Mouse (Mus musculus) mesoderm, embryonic 11.5 days (tissue): Measurements from ENCODE around the gene Olfr549.

Experiments used
- DNase-seq: peaks from one replicate; pipeline ENCODE4 v3.0.0-alpha.2; 2012; ENCODE audit warnings: low read depth, low spot score

Gene Olfr549

DNA sequence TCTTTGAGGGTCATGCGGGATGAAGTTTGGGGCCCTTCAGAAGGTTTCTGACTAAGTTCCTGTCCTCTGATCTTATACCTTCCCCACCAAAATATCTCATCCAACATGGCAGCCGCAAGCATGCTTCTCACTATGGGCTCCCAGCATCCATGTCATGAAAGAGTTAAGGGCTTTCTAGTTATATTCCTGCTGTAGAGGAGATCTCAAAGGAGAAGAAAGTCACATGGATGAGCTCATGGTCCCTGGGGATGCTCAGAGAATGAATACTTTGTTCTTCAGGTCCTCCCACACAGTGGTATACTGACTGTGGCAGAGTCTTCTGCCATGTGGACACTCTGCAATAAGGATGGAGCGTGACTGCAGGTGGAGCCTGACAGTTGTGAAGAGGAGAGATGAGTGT lies at the start of gene Olfr549:
Gene Olfr549 (plus strand): TSS at position 301 of the 400 bp plus-strand sequence.
- no peak for DNase-seq

DNA sequence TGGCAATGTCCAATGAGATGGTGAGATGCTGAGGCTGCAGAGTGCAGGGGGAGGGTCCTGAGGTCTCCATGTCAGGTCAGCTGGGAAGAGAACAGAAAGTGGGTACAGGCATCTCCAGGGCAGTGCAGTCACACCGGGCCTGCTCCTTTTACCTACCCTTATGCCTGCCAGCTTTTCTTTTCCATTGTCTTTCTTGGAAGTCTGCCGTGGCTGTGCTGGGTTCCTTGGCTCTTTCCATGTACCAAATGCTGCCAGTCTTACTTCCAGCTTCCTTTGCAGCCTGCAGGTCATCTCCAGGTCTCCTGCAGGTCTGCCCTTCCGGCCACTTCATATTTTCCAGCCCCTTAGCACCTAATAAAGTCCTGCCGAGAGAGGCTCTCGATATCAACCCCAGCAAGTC lies 47.7 kb upstream of the Olfr549 start:
- DNase-seq: no peak

DNA sequence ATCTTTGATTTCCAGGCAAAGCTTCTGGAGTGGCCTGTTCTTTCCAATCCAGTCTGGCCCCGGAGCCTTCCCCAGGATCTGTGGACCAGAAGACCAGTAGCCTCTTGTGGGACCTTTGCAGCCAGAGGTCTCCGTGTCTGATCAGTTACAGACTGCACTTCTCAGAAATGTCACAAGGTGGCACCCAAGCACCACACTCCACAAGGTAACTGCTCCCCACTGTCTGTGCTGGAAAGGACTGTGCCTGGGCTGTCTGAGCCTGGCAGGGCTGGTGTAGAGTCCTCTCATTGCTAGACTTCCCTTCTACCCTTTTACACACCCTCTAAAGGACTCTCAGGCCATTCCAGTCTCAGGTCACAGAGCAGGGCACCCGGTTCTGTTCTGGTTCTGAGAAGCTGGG lies 42.8 kb upstream of the Olfr549 start:
- peak; percentile 79 for DNase-seq

DNA sequence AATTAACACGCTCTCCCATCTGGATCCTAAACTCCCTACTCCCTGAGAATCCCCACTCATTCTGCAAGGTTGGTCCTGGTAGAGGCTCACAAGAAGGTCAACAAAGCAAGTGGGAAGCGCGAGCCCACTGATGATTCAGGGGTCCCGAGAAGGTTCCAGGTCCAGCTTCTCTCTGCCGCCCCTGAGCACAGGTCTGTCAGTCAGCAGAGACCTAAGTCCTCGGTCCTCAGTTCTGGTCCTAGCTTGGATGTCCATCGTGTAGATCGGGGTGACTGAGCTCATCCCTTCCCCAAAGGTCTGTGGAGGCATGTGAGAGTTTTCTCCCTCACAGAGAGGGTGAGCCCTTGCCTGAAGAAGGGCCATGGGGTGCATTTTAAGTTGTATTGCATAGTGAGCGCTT lies 41.6 kb upstream of the Olfr549 start:
- no peak for DNase-seq

DNA sequence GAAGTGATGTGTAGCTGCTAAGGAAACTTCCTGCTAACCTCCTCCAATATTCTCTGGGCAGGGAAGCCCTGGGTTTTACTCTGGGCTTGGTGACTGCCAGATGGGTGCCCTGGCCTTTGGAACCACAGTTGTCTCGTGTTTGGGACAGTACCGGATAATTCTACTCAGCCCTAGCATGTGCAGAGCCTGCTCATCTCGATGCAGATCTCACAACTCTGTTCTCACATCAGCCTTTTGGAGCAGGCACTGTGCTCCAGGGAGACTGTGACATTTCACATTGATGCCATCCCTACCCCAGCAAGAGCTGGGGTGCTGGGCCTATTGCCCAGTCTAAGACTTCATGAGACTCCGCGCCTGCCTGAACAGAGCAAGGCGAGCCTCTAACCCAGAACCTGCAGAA lies 41.0 kb upstream of the Olfr549 start:
- DNase-seq: no peak

DNA sequence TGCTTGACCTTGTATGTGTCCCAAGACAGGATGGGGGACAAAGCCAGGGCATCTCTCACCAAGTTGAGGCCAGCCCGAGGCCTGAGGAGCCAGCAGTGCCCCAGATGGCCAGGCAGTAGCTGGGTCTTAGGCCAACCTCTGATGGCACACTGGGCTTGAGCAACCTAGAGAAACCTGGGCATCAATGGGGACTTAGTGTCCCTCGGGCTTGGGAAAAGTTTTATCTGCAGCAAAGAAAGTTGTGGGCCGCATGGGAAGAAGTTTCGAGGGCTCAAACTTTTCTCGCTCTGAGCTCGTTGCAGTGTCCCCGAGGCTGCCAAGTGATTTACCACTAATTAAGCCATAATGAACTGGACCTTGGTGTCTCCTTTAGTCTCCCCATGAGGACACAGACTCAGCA lies 39.9 kb upstream of the Olfr549 start:
- no peak for DNase-seq

DNA sequence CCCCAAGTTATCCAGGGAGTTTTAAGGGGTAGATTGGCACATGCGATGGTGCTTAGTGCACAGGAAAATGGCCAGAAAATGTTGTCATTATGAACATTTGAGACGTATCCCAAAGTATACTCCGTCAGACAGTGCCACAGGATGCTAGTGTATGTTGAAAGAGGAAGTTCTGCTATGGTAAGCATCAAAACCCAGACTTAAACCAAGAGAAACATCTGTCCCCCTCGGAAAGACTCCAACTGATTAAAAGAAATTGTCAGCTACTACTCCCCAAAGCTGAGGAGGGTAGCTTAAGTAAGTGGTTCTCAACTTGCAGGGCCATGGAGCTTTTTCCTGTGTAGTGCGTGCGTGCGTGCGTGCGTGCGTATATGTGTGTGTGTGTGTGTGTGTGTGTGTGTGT lies 37.7 kb upstream of the Olfr549 start:
- DNase-seq: no peak

DNA sequence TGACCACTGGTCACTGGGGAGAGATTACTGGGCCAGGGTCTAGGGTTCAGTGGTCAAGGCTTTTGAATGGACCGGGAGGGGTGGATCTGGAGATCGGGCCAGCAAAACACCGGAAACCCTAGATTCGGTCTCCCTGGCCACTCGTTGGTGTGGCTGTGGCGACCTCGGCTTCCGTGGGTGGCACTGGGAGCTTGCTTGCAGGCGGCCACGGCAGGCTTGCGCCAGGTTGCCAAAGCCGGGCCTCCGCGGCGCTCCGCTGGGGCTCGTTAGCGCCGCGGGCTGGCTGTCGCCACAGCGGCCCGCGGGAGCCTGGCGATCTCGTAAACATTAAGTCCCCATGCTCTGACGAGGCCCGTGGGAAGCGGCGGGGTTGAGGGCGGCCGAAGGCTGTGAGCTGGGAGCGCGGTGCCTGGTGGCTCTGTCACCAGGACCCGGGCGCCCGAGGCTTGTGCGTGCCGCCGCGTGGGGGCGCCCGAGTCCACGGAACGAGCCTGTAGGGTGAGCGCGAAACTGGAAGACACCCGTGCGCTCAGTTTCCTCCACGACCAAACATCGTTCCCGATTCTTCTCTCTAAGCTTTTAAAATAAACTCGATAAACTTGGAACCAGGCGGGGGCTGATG lies 36.7 kb upstream of the Olfr549 start:
- peak; percentile 85 for DNase-seq

DNA sequence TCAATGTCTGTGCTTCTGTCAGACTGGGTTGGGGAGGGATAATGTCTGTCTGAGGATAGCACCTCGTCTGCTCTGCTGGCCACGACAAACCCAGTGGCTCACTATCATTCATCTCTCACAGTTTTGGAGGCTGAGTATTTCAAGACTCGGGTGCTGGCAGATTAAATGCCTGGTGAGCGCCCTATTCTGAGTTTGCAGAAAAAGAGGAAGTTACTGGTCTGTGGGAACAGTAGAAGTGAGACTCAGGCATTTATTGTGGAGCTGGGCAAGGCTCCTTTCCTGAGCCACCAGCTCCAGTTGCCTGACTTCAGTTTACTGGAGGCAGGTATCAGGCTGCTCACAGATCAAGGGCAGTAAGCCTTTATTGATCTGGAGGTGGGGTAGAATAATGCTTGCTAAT lies 35.5 kb upstream of the Olfr549 start:
- no peak for DNase-seq

DNA sequence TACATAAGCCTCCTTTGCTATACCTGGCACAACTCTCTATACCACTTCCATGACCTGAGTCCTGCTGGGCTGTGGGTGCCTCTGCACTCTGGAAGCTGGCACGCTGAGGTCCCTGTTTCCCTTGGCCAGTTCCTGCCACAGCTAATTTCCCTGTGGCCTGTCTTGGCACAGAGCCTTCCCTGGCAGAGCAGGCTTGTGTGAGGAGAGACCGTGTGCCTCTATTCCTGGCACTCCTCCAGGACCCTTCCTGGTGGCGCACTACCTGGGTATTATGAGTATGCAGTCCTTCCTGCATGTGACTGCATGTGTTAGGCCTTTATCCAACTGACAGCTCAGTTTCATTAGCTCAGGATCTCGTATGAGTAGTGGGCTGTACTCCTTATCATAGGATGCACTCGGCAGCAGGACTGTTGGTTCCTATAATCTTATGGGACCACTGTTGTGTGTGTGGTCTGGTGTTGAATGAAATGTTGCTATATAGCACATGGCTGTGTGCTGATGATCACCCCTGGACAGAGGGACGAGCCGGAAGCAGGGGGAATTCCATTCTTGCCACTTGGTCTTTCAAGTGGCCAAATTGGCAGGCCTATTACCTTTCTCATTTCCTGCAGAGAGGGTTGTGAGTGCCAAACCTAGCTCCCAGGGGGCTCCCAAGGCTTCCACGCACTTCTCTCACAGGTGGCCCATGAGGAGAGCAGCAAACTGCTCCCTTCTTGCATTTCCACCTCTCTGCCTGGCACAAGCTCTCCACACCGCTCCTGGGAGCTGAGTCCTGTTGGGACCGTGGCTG lies 33.2 kb upstream of the Olfr549 start:
- no peak for DNase-seq

DNA sequence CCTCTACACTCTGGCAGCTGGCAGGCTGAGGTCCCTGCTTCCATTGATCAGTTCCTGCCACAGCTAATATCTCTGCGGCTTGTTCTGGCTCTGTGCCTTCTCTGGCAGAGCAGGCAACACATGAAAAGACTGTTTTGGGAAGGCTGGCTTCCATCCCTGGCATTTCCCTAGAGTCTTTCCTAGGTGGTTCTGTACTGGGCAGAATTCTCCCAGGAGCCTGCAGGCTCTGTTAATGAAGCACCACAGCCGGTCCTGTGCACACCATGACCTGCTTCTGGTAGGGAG lies 32.7 kb upstream of the Olfr549 start:
- no peak for DNase-seq

DNA sequence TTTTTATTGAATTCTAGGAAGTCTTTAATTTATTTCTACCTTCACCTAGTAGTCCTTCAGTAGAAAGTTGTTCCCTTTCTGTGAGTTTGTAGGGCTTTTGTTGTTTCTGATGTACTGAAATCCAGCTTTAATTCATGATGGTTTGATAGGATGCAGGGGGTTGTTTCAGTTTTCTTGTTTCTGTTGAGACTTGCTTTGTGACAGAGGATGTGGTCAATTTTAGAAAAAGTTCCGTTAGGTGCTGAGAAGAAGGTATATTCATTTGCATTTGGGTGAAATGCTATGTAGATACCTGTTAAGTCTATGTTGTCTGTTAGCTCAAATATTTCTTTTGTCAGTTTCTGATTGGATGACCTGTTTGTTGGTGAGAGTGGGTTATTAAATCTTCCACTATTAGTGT lies 20.6 kb upstream of the Olfr549 start:
- DNase-seq: no peak

DNA sequence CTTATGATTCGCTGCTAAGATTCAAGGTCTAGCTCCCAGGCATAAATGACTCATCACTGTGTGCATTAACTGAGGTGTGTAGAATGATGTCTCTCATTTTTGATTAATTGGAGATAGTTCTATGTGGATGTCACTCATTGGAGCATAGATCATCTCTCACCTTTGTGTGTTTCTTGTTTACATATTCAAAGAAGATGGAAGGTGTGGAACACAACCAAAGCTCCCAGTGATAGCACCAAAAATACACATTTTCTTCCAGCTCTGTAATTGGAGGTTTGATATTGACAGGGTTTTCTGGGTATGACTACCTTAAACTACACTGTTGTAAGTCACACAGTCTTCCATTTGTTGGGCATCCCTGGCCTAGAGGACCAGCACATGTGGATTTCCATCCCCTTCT lies 15.2 kb upstream of the Olfr549 start, which contains the start of gene Olfr547:
Gene Olfr547 (plus strand): TSS at position 301 of the 400 bp plus-strand sequence.
- no peak for DNase-seq

DNA sequence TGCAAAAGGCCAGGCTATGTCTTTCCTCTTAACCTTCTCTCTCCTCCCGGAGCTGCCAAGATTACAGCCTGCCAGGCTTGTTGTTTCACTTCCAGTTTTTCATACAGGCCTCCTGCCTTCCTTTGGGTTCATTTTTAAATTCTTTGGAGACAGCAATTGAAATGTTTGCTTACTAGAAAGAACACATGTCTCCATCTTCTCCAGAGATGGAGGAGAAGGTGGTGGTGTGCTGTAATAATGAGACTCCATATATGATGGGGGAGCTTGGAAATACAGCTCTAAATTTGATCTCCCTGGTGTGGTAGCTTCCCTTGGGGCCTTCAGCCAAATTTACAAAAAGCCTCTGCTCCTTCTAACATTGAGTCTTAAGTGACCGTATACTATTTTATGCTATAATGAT lies 9.1 kb upstream of the Olfr549 start, which contains the start of gene Olfr548-ps1:
Gene Olfr548-ps1 (plus strand): TSS at position 301 of the 400 bp plus-strand sequence.
- DNase-seq: no peak

DNA sequence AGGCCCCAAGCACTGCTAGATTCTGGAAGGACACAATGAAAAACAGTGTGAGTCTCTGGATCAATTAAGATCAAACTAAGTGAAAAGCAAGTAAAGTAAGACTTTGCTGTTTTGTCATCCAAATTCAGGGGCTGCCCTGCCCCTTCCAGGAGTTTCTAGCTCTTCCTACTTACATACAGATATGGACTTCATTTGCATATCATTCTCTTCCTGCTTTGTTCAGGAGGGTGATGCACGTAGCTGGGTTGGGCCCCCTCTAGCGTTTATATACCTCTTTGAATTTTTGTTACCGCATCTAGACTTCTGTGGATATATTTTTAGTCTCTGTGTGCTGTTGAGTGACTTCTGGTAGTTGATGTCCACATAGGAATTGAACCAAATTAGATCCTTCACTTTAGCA lies 8.4 kb upstream of the Olfr549 start:
- DNase-seq: no peak

DNA sequence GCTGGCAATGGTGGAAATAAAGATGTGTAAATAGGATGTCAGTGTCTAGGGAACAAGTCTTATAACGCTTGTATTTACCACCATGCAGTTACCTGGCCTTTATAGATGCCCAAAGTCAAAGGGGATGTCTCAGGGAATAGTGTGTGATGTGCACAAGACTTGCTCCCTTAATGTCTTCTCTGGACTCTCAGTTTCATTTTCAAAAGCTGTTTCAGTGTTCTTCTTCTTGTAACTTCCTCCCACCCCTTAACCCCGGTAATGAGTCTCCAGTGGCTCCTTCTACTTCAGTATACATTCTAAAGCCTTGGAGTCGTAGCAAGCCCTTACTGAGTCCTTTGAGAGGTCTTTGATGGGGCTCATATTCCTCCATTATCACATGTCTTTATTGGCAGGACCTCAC lies 3.6 kb downstream of the Olfr549 start:
- no peak for DNase-seq

DNA sequence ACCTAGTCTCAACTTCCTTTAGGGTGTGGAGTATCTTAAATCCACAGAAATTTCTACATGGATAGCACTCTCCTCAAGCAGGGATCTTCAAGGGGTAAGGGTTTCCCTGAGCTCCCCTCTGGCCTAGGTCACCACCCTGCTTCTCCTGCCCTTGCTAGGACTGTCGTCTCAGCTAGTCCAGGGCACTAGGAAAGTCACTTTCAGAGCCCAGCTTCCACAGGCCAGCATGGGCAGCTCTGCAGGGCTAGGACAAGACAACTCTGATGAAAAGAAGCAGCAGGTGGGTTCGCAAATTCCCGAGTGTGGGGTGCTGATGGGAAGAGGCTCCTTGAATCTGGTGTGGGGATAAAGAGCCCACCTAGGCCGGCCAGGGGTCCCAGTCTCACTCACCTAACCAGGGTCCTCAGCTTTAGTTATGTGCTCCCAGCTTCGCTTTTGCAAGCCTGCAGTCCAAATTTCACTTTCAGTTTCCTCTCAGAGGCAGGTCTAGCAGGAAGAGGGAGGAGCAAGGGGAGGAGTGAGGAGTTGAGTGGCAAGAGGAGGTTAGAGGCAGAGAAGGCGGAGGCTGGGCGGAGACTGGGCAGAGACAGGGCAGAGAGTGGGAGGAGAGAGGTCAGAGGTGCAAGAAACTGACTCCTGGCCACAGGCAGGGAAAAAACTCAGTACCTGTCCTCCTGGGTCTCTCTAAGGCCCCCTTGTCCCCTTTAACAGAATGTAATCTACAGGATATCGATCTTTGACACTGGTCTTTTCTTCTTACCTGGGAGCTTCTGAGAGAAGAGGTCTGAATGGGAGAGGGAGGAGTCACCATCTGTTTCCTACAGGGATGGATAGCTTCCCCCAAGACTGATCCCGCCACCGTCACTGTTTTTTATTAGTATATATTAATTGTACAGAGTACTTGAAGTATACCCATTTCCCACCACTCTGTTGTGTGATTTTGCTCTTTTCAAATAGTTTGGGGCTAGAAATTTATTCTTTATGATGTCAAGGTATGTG lies 15.6 kb downstream of the Olfr549 start, which contains the start of gene Trim21:
Gene Trim21 (minus strand): TSS at position 488 of the 999 bp plus-strand sequence.
- DNase-seq: peak; percentile 75

DNA sequence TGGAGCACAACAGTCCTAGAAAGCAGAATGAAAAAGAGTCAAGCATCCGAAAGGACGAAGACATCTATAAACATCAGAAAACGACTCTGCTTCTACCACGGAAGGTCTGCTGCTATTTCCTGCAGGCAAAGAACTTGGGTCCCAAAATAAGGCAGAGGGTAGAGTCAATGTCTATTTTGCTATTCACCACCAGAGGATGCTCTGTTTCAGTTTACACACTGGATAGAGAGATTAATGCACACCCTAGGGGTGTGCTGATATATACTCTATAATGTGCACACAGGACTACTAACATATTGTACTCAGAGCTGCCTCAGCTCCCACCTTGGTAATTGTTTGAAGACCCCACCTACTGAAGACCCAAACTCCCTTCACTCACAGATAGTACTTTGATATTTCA lies 16.5 kb downstream of the Olfr549 start:
- DNase-seq: no peak

DNA sequence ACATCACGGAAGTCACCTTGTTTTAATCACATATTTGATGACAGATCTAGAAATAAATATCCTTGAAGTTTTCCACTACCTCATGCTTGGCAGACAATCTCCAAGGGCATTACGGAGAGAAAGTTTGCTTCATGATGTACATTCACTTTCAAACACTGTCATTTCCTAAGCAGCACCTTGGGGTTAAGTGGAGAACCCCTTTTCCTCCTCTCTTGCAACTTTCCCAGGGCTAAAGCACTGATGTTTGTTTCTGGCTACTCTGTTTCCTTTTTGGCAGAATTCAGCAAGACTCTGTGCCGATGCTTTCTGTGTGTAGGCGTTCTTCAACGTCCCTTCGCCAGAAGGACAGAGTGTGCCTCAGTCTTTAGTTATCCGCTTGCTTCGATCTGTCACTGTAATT lies 21.5 kb downstream of the Olfr549 start, which contains the start of gene Olfr550:
Gene Olfr550 (plus strand): TSS at position 301 of the 400 bp plus-strand sequence.
- no peak for DNase-seq

DNA sequence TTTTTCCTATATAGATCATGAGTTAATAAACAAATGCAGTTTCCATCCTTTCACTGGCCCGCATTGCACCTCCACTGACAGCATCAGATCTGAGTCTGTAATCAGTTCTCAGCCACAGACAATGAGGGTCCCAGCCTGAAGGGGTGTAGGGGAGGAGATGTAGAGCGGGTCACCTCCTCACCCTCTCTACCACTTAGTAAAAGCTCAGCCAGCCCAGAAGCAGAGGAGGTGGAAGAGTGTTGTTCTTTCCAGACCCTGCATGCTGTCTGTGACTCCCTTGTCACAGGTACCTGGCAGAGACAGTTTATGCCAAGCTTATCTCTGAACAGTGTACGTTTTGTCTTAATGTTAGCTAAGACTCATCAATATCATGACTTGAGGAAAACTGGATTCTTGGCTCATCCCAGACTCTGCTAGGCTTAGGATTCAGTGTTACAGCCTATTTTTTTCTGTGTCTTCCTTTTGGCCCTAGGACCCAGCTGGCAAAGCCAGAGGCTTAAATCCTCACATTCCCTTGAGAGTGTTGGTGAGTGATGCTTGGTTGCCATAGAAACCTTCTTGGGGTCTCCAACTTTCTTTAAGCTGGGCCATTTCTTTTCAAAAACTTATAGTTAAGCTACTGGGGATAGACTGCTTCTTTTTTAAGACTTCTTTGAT lies 23.6 kb downstream of the Olfr549 start:
- DNase-seq: peak; percentile 6

DNA sequence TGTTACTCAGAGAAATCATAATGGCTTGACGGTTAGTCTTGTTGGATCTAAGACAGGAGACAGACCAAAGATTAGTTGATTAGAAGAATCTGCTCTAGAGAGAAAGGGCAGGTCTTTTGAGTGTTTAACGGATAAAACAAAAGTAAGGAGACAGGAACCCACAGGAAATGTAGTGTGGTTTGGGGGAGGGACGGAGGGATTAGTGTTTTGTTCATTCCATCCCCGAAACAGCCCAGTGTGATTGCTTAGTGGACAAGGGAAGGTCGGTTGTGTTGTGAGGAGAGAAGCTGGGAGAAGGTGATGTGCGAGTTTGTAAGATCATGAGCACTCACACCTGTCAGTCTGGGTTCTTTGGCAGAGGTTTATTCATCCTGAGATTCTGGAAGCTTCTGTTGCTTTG lies 26.3 kb downstream of the Olfr549 start:
- DNase-seq: no peak
